Mouse (Mus musculus): Measurements from ENCODE around the gene Pou6f2. TPM values are rescaled to one million over a fixed set of nuclear protein-coding genes. Genes with fewer than 3 reads are reported as not detected.

Gene Pou6f2
- total RNA-seq, 2 experiments from 2014 or later, result not detected

- intact Hi-C loops (cut with DNase I), result no loop called here
- no peak for DNase-seq
These were observed 315.9 kb downstream of the Pou6f2 start for GRCm38 (mm10) chr13:18081443-18082119.
